Mouse (Mus musculus): ENCODE data around the gene Hecw2. TPM values are rescaled to one million over a fixed set of nuclear protein-coding genes. Genes with fewer than 3 reads are reported as not detected.

Hecw2 gene
- polyA plus RNA-seq, 1 experiment from 2014 or later, result 4.6 TPM

DNA sequence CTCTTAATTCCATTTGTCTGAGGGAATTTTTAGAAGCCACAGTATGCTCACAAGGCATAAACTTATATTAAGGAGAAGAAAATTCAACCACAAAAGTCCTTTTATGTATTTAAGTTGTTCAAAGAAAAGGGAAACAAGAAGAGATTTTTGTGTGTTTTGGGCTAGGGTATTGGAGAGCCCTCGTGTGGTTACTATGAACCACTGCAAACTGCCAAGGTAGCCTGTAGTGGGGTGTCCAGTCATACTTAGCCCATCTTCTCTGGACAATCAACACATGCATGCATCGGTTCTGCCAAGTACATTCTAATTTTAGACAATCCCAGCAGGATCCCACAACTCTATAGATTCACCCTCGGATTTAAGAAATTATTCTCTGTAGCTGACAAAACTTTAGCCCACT, 304.6 kb downstream of the Hecw2 start:
- Histone ChIP-seq H3K4me1 (replicated peaks; ENCODE audit: control insufficient read depth, insufficient read depth, low read length) (no peaks in the 10 kb centered on the region), H3K9ac (replicated peaks; ENCODE audit: low read depth, low read length) (no peak overlapping the region), H3K9me3 (ENCODE audit: control insufficient read depth, low read length) (no peaks in the 10 kb centered on the region), H3K4me3 (replicated peaks; ENCODE audit: low read length) (no peak overlapping the region), H3K4me2 (ENCODE audit: low read length) (no peak overlapping the region), H3K36me3 (ENCODE audit: control insufficient read depth, insufficient read depth) (no peaks in the 10 kb centered on the region), H3K27ac (ENCODE audit: low read length) (no peak overlapping the region), H3K27me3 (replicated peaks; ENCODE audit: control insufficient read depth, insufficient read depth, low read length) (no peaks in the 10 kb centered on the region)
- 49% methylated on average over 3 of the region's 3 CpGs for WGBS
- ATAC-seq, result no peak

DNA sequence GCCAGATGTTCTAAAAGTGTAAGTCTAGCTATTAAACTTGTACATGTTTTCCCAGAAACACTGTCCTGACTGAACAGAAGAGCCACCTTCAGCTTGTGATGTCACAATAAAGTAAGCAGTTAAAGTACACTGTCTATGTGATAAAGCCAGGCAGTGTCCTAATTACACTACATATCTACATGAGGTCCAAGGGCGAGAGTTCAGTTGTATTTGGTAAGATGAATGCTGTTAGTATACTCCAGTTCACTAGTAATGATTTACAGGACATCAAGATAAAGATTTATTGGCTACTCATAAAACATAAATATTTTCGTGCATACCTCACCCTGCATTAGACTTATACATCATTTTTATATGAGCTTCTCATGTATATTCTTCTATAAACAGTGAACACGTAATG, 305.2 kb downstream of the Hecw2 start:
- Histone ChIP-seq H3K9ac (replicated peaks; ENCODE audit: low read depth, low read length) (no peak overlapping the region), H3K9me3 (ENCODE audit: control insufficient read depth, low read length) (no peaks in the 10 kb centered on the region), H3K36me3 (ENCODE audit: control insufficient read depth, insufficient read depth) (no peaks in the 10 kb centered on the region), H3K4me2 (ENCODE audit: low read length) (no peak overlapping the region), H3K27me3 (replicated peaks; ENCODE audit: control insufficient read depth, insufficient read depth, low read length) (no peaks in the 10 kb centered on the region), H3K27ac (ENCODE audit: low read length) (no peak overlapping the region), H3K4me1 (replicated peaks; ENCODE audit: control insufficient read depth, insufficient read depth, low read length) (no peaks in the 10 kb centered on the region), H3K4me3 (replicated peaks; ENCODE audit: low read length) (no peak overlapping the region)
- 88% methylated on average over 3 of the region's 3 CpGs for WGBS
- ATAC-seq, result no peak

DNA sequence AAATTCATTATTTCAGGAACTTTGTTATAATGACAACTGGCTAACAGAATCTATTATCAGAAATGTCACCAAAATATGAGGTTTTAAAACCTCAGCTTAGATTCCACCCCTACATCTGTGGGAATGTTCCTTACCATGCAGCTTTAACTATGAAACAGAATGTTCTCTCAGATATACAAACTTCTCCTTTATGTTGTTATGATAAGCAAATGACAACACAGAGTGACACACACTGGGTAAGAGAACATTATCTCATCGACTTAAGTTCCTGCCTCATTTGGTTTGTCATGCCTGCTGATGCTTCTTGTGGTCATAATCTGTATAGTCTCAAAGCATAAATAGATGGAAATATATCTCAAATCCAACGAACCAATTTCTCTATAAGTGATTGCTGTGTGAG, 312.5 kb downstream of the Hecw2 start:
- Histone ChIP-seq H3K4me3 (replicated peaks; ENCODE audit: low read length) (no peak overlapping the region), H3K4me1 (replicated peaks; ENCODE audit: control insufficient read depth, insufficient read depth, low read length) (no peaks in the 10 kb centered on the region), H3K9ac (replicated peaks; ENCODE audit: low read depth, low read length) (no peak overlapping the region), H3K27ac (ENCODE audit: low read length) (no peak overlapping the region), H3K27me3 (replicated peaks; ENCODE audit: control insufficient read depth, insufficient read depth, low read length) (no peaks in the 10 kb centered on the region), H3K9me3 (ENCODE audit: control insufficient read depth, low read length) (no peaks in the 10 kb centered on the region), H3K4me2 (ENCODE audit: low read length) (no peak overlapping the region), H3K36me3 (ENCODE audit: control insufficient read depth, insufficient read depth) (no peaks in the 10 kb centered on the region)
- WGBS, result 82% methylated on average over 2 of the region's 2 CpGs
- ATAC-seq, result no peak

DNA sequence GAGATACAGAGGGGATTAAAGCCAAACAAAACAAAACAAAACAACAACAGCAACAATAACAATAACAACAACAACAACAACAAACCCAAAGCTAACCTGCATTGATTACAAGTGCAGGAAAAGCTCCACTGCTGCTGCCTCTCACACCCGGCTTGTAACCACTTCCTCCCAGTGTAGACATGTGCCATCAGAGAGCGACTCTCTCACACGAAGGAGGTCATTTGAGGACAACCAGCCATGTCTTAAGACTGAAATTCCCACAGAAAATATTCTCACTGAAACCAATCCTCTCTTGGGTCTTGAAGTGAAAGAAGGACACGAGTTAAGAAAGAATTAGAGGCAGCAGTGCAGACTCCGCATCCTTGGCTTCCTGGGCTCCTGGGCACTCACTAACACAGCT, 319.0 kb downstream of the Hecw2 start:
- no peak overlapping the region for H3K4me2 ChIP-seq (ENCODE audit: low read length)
- no peak overlapping the region for H3K9ac ChIP-seq (replicated peaks; ENCODE audit: low read depth, low read length)
- no peaks in the 10 kb centered on the region for H3K9me3 ChIP-seq (ENCODE audit: control insufficient read depth, low read length)
- no peak for ATAC-seq
- H3K36me3 ChIP-seq (ENCODE audit: control insufficient read depth, insufficient read depth), result no peaks in the 10 kb centered on the region
- no peak overlapping the region for H3K27ac ChIP-seq (ENCODE audit: low read length)
- H3K4me3 ChIP-seq (replicated peaks; ENCODE audit: low read length), result no peak overlapping the region
- H3K4me1 ChIP-seq (replicated peaks; ENCODE audit: control insufficient read depth, insufficient read depth, low read length), result no peaks in the 10 kb centered on the region
- WGBS, result 89% methylated on average over 5 of the region's 5 CpGs
- no peaks in the 10 kb centered on the region for H3K27me3 ChIP-seq (replicated peaks; ENCODE audit: control insufficient read depth, insufficient read depth, low read length)

DNA sequence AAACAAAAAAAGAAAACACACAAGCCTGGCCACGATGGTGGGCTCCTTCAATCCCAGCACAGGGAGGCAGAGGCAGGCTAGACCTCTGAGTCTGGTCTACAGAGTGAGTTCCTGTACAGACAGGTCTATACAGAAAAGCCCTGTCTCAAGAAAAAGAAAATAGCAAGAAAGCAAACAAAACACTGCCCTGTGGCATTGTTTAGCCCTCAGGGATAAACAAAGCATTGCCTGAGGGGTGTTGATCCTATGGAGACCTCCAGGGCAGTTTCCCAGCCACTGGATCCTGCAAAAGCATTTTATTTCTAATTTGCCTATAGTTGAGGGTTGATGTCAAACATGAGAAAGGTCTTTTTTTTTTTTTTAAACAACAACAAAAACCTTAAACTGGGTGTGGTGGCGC, 327.7 kb downstream of the Hecw2 start:
- no peaks in the 10 kb centered on the region for H3K36me3 ChIP-seq (ENCODE audit: control insufficient read depth, insufficient read depth)
- no peak overlapping the region for H3K4me3 ChIP-seq (replicated peaks; ENCODE audit: low read length)
- WGBS, result 79% methylated on average over 2 of the region's 2 CpGs
- no peak overlapping the region for H3K27ac ChIP-seq (ENCODE audit: low read length)
- ATAC-seq, result no peak
- no peak overlapping the region for H3K4me2 ChIP-seq (ENCODE audit: low read length)
- no peak overlapping the region for H3K9ac ChIP-seq (replicated peaks; ENCODE audit: low read depth, low read length)
- no peaks in the 10 kb centered on the region for H3K27me3 ChIP-seq (replicated peaks; ENCODE audit: control insufficient read depth, insufficient read depth, low read length)
- H3K9me3 ChIP-seq (ENCODE audit: control insufficient read depth, low read length), result no peaks in the 10 kb centered on the region
- no peaks in the 10 kb centered on the region for H3K4me1 ChIP-seq (replicated peaks; ENCODE audit: control insufficient read depth, insufficient read depth, low read length)

DNA sequence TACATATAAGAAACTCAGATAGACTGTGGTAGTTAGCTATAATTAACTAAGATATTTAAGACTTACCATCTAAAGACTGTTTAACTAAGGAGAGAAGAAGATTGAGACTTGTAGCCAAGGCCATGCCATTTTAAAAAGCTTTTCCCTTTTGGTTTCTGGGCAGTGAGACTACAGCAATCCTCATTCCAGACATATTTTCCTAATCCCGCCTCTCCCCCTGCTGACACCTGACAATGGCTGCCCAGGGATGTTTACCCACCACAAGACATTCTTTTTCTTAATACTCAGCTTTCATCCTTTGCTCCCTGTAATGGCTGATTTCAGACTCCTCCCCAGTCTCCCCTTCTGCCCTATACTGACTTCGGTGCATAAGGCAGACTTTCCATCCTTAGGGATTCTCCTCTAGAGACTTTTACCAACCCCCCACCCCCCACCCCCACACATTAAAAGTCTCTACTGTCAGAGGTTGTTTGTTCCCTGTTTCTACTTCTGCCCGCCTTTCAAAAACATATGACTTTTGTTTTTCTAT, 328.5 kb downstream of the Hecw2 start:
- H3K9ac ChIP-seq (replicated peaks; ENCODE audit: low read depth, low read length), result no peak overlapping the region
- no peaks in the 10 kb centered on the region for H3K27me3 ChIP-seq (replicated peaks; ENCODE audit: control insufficient read depth, insufficient read depth, low read length)
- H3K4me2 ChIP-seq (ENCODE audit: low read length), result no peak overlapping the region
- no peaks in the 10 kb centered on the region for H3K9me3 ChIP-seq (ENCODE audit: control insufficient read depth, low read length)
- ATAC-seq, result no peak
- H3K4me1 ChIP-seq (replicated peaks; ENCODE audit: control insufficient read depth, insufficient read depth, low read length), result no peaks in the 10 kb centered on the region
- 15% methylated on average over 3 of the region's 3 CpGs for WGBS
- no peaks in the 10 kb centered on the region for H3K36me3 ChIP-seq (ENCODE audit: control insufficient read depth, insufficient read depth)
- no peak overlapping the region for H3K27ac ChIP-seq (ENCODE audit: low read length)
- H3K4me3 ChIP-seq (replicated peaks; ENCODE audit: low read length), result no peak overlapping the region

DNA sequence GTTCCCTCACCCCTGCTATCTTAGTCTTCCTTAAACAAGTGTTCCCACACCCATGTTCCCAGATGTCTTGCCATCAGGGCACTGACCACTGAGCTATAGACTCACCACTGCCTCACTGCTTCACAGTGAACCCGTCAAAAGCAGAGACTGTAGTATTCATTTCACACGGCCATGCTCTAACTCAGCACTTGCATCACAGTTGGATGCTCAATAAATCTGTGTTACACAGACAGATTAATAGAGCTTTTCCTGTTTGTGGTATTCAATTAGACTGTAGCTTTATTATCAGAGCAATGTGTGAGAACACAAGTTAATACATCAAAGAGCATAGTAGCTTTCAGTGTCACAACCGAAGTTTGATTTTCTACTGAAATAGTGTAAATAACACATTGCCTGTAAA, 330.9 kb downstream of the Hecw2 start:
- H3K9me3 ChIP-seq (ENCODE audit: control insufficient read depth, low read length), result no peaks in the 10 kb centered on the region
- H3K9ac ChIP-seq (replicated peaks; ENCODE audit: low read depth, low read length), result no peak overlapping the region
- 82% methylated on average over 3 of the region's 3 CpGs for WGBS
- H3K4me2 ChIP-seq (ENCODE audit: low read length), result no peak overlapping the region
- no peak overlapping the region for H3K27ac ChIP-seq (ENCODE audit: low read length)
- ATAC-seq, result no peak
- H3K36me3 ChIP-seq (ENCODE audit: control insufficient read depth, insufficient read depth), result no peaks in the 10 kb centered on the region
- H3K4me1 ChIP-seq (replicated peaks; ENCODE audit: control insufficient read depth, insufficient read depth, low read length), result no peaks in the 10 kb centered on the region
- H3K27me3 ChIP-seq (replicated peaks; ENCODE audit: control insufficient read depth, insufficient read depth, low read length), result no peaks in the 10 kb centered on the region
- H3K4me3 ChIP-seq (replicated peaks; ENCODE audit: low read length), result no peak overlapping the region

DNA sequence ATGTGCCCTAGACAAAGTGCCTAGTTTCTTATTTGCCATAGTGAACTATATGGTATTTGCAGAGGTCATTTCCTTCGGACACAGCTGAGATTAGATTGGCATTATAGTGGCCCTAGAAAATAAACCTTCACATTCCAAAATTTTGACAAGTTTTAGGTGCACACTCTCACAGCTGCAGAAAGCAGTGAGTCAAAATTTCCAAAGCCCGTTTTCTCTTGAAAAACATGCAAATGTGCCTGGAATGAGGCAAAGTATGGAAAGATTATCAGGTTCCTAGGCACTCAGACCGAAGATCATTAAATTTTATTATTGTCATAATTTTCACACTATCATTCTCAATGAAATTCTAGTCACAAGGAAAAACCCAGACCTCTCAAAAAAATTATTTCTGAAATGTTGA, 334.4 kb downstream of the Hecw2 start:
- no peaks in the 10 kb centered on the region for H3K27me3 ChIP-seq (replicated peaks; ENCODE audit: control insufficient read depth, insufficient read depth, low read length)

DNA sequence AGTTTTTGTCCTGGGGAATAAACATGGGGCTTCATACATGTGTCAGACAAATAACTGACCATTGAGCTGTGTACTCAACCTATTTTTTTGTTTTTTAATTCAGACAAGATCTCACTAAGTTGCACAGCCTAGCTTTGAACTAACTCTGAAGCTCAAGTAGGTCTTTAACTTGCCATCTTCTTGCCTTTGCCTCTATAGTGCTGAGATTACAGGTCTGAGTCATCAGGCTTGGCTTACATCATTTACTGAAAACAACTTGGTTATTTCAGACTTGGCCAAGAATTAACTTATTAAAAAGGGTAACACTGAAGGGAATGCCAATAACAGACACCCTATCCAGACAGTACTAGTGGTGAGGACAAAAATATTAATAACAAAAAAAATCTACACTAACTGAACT, 335.8 kb downstream of the Hecw2 start:
- H3K9me3 ChIP-seq (ENCODE audit: control insufficient read depth, low read length), result no peaks in the 10 kb centered on the region
- no peak for ATAC-seq
- H3K4me3 ChIP-seq (replicated peaks; ENCODE audit: low read length), result no peak overlapping the region
- no peak overlapping the region for H3K4me2 ChIP-seq (ENCODE audit: low read length)
- H3K27ac ChIP-seq (ENCODE audit: low read length), result no peak overlapping the region
- no peaks in the 10 kb centered on the region for H3K27me3 ChIP-seq (replicated peaks; ENCODE audit: control insufficient read depth, insufficient read depth, low read length)
- H3K36me3 ChIP-seq (ENCODE audit: control insufficient read depth, insufficient read depth), result no peaks in the 10 kb centered on the region
- H3K9ac ChIP-seq (replicated peaks; ENCODE audit: low read depth, low read length), result no peak overlapping the region
- H3K4me1 ChIP-seq (replicated peaks; ENCODE audit: control insufficient read depth, insufficient read depth, low read length), result no peaks in the 10 kb centered on the region

More for the DNA sequence above, 334.4 kb downstream of the Hecw2 start:
- ATAC-seq, result no peak
- no peaks in the 10 kb centered on the region for H3K36me3 ChIP-seq (ENCODE audit: control insufficient read depth, insufficient read depth)
- H3K27ac ChIP-seq (ENCODE audit: low read length), result no peak overlapping the region
- no peak overlapping the region for H3K4me2 ChIP-seq (ENCODE audit: low read length)
- H3K9me3 ChIP-seq (ENCODE audit: control insufficient read depth, low read length), result no peaks in the 10 kb centered on the region
- no peaks in the 10 kb centered on the region for H3K4me1 ChIP-seq (replicated peaks; ENCODE audit: control insufficient read depth, insufficient read depth, low read length)
- H3K4me3 ChIP-seq (replicated peaks; ENCODE audit: low read length), result no peak overlapping the region
- WGBS, result 87% methylated on average over 3 of the region's 3 CpGs
- no peak overlapping the region for H3K9ac ChIP-seq (replicated peaks; ENCODE audit: low read depth, low read length)

DNA sequence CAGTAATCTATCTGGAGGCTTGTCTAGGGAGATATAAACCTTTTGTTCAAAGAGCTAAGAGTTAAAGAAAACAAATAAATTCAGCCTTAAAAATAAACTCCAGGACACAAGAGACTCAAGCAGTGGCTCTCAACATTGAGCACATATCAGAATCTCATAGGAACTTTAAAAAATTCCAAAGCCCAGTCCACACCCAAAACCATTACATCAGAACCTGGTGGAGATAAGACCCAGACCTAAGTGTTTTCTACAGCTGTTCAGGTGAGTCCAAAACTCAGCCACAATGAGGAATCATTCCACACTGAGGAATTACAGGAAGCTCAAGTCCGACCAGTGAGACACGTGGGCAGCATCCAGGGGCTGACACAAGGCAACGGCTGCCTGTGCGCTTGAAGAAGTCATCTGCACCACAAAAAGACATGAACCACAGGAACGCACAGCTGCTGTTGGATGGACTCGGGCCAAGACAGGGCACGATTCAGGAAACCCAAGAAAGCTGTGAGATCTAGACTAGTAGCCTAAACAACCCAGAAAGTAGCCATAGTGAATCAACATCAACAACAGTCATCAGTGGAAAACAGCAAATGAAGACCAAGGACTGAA, 338.4 kb downstream of the Hecw2 start:
- H3K36me3 ChIP-seq (ENCODE audit: control insufficient read depth, insufficient read depth), result no peaks in the 10 kb centered on the region
- WGBS, result 89% methylated on average over 7 of the region's 7 CpGs
- H3K9me3 ChIP-seq (ENCODE audit: control insufficient read depth, low read length), result no peaks in the 10 kb centered on the region
- H3K27me3 ChIP-seq (replicated peaks; ENCODE audit: control insufficient read depth, insufficient read depth, low read length), result no peaks in the 10 kb centered on the region
- H3K27ac ChIP-seq (ENCODE audit: low read length), result no peak overlapping the region
- H3K4me3 ChIP-seq (replicated peaks; ENCODE audit: low read length), result no peak overlapping the region
- no peaks in the 10 kb centered on the region for H3K4me1 ChIP-seq (replicated peaks; ENCODE audit: control insufficient read depth, insufficient read depth, low read length)
- no peak overlapping the region for H3K9ac ChIP-seq (replicated peaks; ENCODE audit: low read depth, low read length)
- no peak overlapping the region for H3K4me2 ChIP-seq (ENCODE audit: low read length)
- no peak for ATAC-seq

Data from forebrain, embryonic 16.5 days (tissue).